ENCODE assay signal across 22 mouse cellular contexts in the genomic region with DNA sequence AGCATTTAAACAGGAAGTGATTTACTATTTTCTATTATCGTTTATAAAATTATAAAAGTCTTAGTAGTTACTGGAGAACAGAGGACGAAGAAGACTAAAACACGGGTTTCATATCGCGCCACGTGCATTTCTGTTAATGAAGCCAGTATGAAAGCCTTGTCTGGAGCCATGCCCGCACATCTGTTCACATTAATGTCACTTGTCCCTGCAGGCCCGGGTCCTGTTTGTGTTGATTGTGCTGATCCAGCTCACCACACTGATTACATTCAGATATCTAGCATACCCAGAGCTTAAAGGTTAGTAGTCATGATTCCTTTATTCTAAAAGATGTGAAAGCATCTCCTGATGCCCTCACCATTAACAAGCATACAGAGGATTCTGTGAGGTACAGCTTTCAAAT. TPM values are rescaled to one million over a fixed set of nuclear protein-coding genes. Genes with fewer than 3 reads are reported as not detected.
DNase-seq lines count a peak whose midpoint lies in the region; ATAC-seq and TF ChIP-seq lines count a peak whose summit lies in the region.
"Had no signal": no experiment of that assay in that cellular context is flagged by ENCODE, and none has a peak within 500 bp of the region (broad histone marks: within the 10 kb centered on the region; RNA-seq: fewer than 3 reads in every experiment).

No protein-coding gene starts in this region.

- intact Hi-C loops in left cerebral cortex, adult 2 months (cut with DNase I), result no loop called here

- H3K4me2 ChIP-seq in liver, embryonic 13.5 days, result no peak overlapping the region
- H3K4me2 ChIP-seq in liver, postnatal 0 days (ENCODE audit: low read depth, low read length), result no peak overlapping the region
- H3K4me2 ChIP-seq: forebrain, embryonic 13.5 days; heart, embryonic 11.5 days; heart, embryonic 15.5 days; hindbrain, embryonic 13.5 days had no signal

- peaks cover 8% of the 10 kb centered on the region for H3K4me1 ChIP-seq in liver, embryonic 13.5 days (replicated peaks)
- no peaks in the 10 kb centered on the region for H3K4me1 ChIP-seq in liver, postnatal 0 days (ENCODE audit: insufficient read depth)
- H3K4me1 ChIP-seq: embryonic facial prominence, embryonic 10.5 days; forebrain, embryonic 13.5 days; heart, embryonic 15.5 days; hindbrain, embryonic 13.5 days had no signal

- TF ChIP-seq CTCF in liver, postnatal 0 days (IDR thresholded peaks at IDR 0.05; ENCODE audit: low read depth), result no peak
- no peak for TF ChIP-seq CTCF in left cerebral cortex, adult 2 months (IDR thresholded peaks at IDR 0.05)

- H3K9me3 ChIP-seq in liver, embryonic 13.5 days (replicated peaks), result no peaks in the 10 kb centered on the region
- no peaks in the 10 kb centered on the region for H3K9me3 ChIP-seq in liver, postnatal 0 days (ENCODE audit: low read length)
- H3K9me3 ChIP-seq: embryonic facial prominence, embryonic 10.5 days; forebrain, embryonic 13.5 days; G1E; heart, embryonic 15.5 days; hindbrain, embryonic 13.5 days had no signal

- no peak overlapping the region for H3K9ac ChIP-seq in liver, embryonic 13.5 days
- H3K9ac ChIP-seq in liver, postnatal 0 days (replicated peaks), result no peak overlapping the region
- H3K9ac ChIP-seq: forebrain, embryonic 13.5 days; heart, embryonic 15.5 days; hindbrain, embryonic 13.5 days had no signal

- 62% methylated on average over 8 of the region's 8 CpGs for WGBS in liver, embryonic 13.5 days (ENCODE audit: insufficient replicate concordance)
- 74% methylated on average over 8 of the region's 8 CpGs for WGBS in liver, postnatal 0 days (ENCODE audit: insufficient replicate concordance)

- H3K27ac ChIP-seq in liver, embryonic 13.5 days, result no peak overlapping the region
- no peak overlapping the region for H3K27ac ChIP-seq in liver, postnatal 0 days (ENCODE audit: low read depth)
- no peak overlapping the region for H3K27ac ChIP-seq in left cerebral cortex, adult 2 months
- H3K27ac ChIP-seq: embryonic facial prominence, embryonic 10.5 days; forebrain, embryonic 13.5 days; heart, embryonic 15.5 days; hindbrain, embryonic 13.5 days had no signal

- DNase-seq in heart, adult 11 months, result peak; percentile 70
- DNase-seq in heart, adult 8-10 months (ENCODE audit: low spot score), result no peak
- no peak for DNase-seq in liver, embryonic 13.5 days
- no peak for DNase-seq in liver, postnatal 0 days
- no peak for DNase-seq in spleen, postnatal 36 days (ENCODE audit: low spot score in 2 of 2)
- DNase-seq in T-cell, adult 2 months (ENCODE audit: low spot score), result no peak
- DNase-seq in left cerebral cortex, adult 2 months (ENCODE audit: extremely low spot score in 1 of 2, low spot score in 2 of 2), result no peak
- DNase-seq: adrenal gland, postnatal 10 days; B cell, adult 2 months; cerebellum, adult 2 months; cerebellum, postnatal 10 days; gastrocnemius, postnatal 36 days; heart, adult 18-20 months; heart, postnatal 14 days had no signal

- no peaks in the 10 kb centered on the region for H3K36me3 ChIP-seq in liver, embryonic 13.5 days
- no peaks in the 10 kb centered on the region for H3K36me3 ChIP-seq in liver, postnatal 0 days (replicated peaks; ENCODE audit: insufficient read depth, low read length)
- H3K36me3 ChIP-seq: embryonic facial prominence, embryonic 10.5 days; heart, embryonic 15.5 days had no signal

- H3K4me3 ChIP-seq in liver, embryonic 13.5 days (replicated peaks), result no peak overlapping the region
- H3K4me3 ChIP-seq in liver, postnatal 0 days (ENCODE audit: low read depth, low read length), result no peak overlapping the region
- H3K4me3 ChIP-seq in left cerebral cortex, adult 2 months, result no peak overlapping the region
- H3K4me3 ChIP-seq: embryonic facial prominence, embryonic 10.5 days; forebrain, embryonic 13.5 days; heart, embryonic 15.5 days; hindbrain, embryonic 13.5 days had no signal

- ATAC-seq in liver, embryonic 13.5 days (ENCODE audit: low read depth), result peak; percentile 69
- peak; percentile 55; the same call in 1 of the 2 replicates for ATAC-seq in liver, postnatal 0 days
- ATAC-seq: CD4-positive, CD25-positive, alpha-beta regulatory T cell, adult 4 months; forebrain, embryonic 13.5 days had no signal

- H3K27me3 ChIP-seq in liver, embryonic 13.5 days, result no peaks in the 10 kb centered on the region
- H3K27me3 ChIP-seq in liver, postnatal 0 days (ENCODE audit: insufficient read depth, low read length), result no peaks in the 10 kb centered on the region
- H3K27me3 ChIP-seq: forebrain, embryonic 13.5 days; heart, embryonic 15.5 days; hindbrain, embryonic 13.5 days had no signal

- TF ChIP-seq EP300 in liver, postnatal 0 days (IDR thresholded peaks at IDR 0.05; ENCODE audit: low read depth), result 0 out of 2 replicates have a peak, but pooled peaks have one; percentile 45

RNA-seq across cellular contexts. Expression of a gene that starts 9.3 kb away (rescaled TPM):
- 10 to 100 TPM; 27.6 to 30.7 (median 29.5) TPM for total RNA-seq in heart, adult 8-10 months (2022)
- polyA plus RNA-seq in liver, embryonic 13.5 days (2015; fragmentation: Nextera tagmentation; extraction: Ambion mirVana), result 43.5 and 48.3 TPM in 2 replicates
- 36.0 and 37.4 TPM in 2 replicates for polyA plus RNA-seq in liver, postnatal 0 days (2015; fragmentation: Nextera tagmentation; extraction: Ambion mirVana)
- total RNA-seq in left cerebral cortex, adult 2 months (2021), result 10 to 100 TPM; 57.0 to 57.6 TPM

RNA-seq across cellular contexts. Expression of a gene that starts 22.0 kb away (rescaled TPM):
- 1 to 10 TPM; 3.7 to 4.7 (median 4.0) TPM for total RNA-seq in heart, adult 8-10 months (2022)
- 1.9 and 2.3 TPM in 2 replicates for polyA plus RNA-seq in liver, embryonic 13.5 days (2015; fragmentation: Nextera tagmentation; extraction: Ambion mirVana)
- polyA plus RNA-seq in liver, postnatal 0 days (2015; fragmentation: Nextera tagmentation; extraction: Ambion mirVana), result 2.9 and 3.2 TPM in 2 replicates
- 10 to 100 TPM; 21.8 to 28.5 TPM for total RNA-seq in left cerebral cortex, adult 2 months (2021)

RNA-seq across cellular contexts. Expression of a gene that starts 28.3 kb away (rescaled TPM):
- 10 to 100 TPM; 21.2 to 25.4 (median 24.0) TPM for total RNA-seq in heart, adult 8-10 months (2022)
- polyA plus RNA-seq in liver, embryonic 13.5 days (2015; fragmentation: Nextera tagmentation; extraction: Ambion mirVana), result 14.1 and 16.8 TPM in 2 replicates
- polyA plus RNA-seq in liver, postnatal 0 days (2015; fragmentation: Nextera tagmentation; extraction: Ambion mirVana), result 5.4 and 6.6 TPM in 2 replicates
- total RNA-seq in left cerebral cortex, adult 2 months (2021), result 10 to 100 TPM; 41.8 to 45.0 TPM

RNA-seq across cellular contexts. Expression of a gene that starts 38.0 kb away (rescaled TPM):
- under 1 TPM in 1 of 4 experiments, not detected in 3; 0.63 TPM for total RNA-seq in heart, adult 8-10 months (2022)
- polyA plus RNA-seq in liver, embryonic 13.5 days (2015; fragmentation: Nextera tagmentation; extraction: Ambion mirVana), result 136 and 159 TPM in 2 replicates
- 49.1 and 54.9 TPM in 2 replicates for polyA plus RNA-seq in liver, postnatal 0 days (2015; fragmentation: Nextera tagmentation; extraction: Ambion mirVana)
- total RNA-seq in left cerebral cortex, adult 2 months (2021), result not detected
- total RNA-seq: gastrocnemius, adult 8-10 months; gastrocnemius, postnatal 36 days had no signal
